Mouse (Mus musculus) layer of hippocampus, postnatal 14 days (tissue): Measurements from ENCODE around the gene R3hdm2. TPM values are rescaled to one million over a fixed set of nuclear protein-coding genes. Genes with fewer than 3 reads are reported as not detected.

Experiments
- DNase-seq, 2 experiments: peaks; one replicate each; pipeline ENCODE4 v3.0.0; 2021 to 2022; ENCODE audit warnings: low spot score in 2 of 2, mixed read lengths in 1 of 2
- total RNA-seq, 2 experiments: library from RNA; stranded (reverse); gene quantifications; 2 replicates each; pipeline ENCODE4 v1.2.3; 2021

Gene R3hdm2
- total RNA-seq, 2 experiments from 2014 or later: 161 to 186 TPM

DNA sequence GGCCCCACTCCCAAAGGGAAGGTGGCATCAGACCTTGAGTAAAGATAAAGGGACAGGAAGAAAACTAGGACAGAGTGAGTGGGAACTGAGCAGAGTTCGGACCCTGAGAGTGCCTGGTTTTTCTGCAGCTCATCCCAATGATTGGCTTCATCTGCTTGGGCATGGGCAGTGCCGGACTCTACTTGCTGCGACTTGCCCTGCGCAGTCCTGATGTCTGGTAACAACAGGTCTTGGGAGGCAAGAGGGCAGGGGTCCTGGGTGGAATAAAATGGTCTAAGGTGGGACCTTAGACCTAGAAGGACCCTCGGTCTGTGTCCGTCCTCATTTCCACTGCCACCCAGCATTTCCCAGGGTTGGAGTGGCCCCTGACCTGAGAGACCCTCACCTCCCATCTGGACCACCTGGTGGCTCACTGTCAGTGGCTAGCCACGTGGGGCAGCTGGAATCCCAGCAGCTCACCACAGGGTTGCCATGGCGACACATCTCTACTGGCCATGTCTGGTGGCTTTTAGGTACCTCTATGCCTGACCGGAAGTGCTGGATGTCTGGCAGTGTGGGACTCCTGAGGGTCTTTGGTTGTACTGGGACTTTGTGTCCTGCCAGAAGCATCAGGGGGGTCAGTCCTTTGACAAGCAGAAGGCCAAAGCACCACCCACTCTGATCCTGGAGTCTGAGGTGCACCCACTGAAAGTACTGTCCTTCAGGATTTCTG, 135.3 kb downstream of the R3hdm2 start:
- no peak for DNase-seq

DNA sequence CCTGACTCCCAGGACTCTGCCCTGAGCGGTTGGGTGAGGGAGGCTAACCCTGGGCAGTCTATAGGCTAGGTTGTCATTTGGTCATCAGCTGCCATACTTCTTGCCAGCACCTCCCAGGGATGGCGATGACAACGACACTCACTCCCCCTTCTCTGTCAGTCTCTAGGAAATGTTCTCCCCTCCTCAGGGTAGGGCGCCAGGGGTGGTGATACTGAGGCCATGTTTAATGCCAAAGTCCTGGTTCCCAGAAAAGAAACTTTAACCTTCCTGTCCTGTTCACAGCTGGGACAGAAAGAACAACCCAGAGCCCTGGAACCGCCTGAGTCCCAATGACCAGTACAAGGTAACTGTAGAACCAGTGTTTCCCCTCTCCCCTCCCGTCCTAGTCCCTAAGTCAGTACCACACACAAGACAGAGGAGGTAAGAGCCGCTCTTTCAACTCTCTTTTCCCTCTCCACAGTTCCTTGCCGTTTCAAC, 135.9 kb downstream of the R3hdm2 start:
- DNase-seq: no peak

DNA sequence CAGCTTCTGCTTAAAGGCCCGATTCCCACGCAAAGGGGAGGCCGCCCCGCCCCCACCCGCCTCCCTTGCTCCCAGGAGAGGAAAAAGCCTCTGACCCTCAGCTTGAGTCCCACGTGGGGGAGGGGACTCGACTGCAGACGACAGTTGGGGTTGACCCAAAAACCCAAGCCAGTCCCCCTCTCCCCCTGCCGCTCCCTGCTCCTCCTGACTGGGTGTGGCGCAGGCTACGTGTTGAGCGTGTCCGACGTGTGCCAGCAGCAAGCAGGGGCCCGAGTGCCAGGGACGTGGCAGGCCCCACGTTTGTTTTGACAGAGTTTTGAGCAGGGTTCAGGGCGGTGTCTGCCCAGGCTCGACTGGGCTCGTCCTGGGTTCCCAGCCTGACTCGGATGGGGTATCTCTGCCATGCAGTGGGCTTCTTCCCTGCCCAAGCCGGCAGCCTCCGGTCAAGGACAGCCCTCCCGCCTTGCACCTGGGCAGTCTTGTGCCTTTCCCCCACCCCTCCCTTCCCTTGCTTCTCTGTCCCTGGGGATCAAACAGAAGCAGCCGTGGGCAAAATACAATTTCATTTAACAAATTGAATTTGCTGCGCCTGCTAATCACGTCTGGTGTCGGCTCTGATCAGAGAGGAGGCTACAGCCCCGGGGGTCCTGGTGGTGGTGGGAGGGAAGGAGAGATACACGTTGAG, 136.6 kb downstream of the R3hdm2 start:
- DNase-seq: no peak

DNA sequence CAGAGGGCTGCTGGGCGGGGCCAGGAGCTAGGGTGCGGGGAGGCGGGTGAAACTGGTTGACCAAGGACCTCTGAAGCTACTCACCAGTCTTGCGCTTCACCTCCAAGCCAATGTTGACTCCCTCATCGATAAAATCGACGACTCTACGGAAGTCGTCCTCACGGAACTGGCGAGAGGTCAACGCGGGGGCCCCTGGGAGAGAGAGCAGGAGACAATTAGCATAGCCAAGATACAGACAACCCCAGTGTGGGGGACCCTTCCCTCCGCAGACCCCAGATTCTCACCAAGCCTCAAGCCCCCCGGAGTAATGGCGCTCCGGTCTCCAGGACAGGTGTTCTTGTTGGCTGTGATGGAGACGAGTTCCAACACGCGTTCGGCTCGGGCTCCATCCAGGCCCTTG, 137.8 kb downstream of the R3hdm2 start:
- no peak for DNase-seq

DNA sequence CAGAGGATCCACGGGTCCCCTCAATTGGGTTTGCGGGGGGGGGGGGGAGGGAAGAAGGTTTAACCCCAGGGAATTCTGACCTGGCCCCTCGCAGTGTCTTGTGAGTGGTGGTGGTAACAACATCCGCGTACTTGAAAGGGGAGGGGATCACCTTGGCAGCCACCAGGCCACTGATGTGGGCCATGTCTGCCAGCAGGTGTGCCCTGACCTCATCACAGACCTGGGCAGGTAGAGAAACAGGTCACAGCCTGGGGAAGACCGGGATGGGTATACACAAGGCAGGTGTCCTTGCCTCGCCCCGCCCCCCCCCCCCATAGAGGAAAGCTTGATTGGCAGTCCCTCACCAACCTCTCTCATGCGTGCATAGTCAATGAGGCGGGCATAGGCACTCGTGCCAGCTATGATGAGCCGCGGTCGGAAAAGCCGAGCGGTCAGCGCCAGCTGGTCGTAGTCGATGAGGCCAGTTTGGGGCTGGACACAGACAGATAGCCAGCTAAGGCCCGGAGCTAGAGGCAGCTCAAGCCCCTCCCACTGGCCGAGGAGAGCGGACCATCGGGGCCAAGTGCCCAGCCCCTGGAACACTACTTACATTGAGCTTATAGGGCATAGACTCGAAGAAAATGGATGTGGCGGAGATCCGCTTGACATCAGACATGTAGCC, 139.0 kb downstream of the R3hdm2 start:
- DNase-seq: no peak

DNA sequence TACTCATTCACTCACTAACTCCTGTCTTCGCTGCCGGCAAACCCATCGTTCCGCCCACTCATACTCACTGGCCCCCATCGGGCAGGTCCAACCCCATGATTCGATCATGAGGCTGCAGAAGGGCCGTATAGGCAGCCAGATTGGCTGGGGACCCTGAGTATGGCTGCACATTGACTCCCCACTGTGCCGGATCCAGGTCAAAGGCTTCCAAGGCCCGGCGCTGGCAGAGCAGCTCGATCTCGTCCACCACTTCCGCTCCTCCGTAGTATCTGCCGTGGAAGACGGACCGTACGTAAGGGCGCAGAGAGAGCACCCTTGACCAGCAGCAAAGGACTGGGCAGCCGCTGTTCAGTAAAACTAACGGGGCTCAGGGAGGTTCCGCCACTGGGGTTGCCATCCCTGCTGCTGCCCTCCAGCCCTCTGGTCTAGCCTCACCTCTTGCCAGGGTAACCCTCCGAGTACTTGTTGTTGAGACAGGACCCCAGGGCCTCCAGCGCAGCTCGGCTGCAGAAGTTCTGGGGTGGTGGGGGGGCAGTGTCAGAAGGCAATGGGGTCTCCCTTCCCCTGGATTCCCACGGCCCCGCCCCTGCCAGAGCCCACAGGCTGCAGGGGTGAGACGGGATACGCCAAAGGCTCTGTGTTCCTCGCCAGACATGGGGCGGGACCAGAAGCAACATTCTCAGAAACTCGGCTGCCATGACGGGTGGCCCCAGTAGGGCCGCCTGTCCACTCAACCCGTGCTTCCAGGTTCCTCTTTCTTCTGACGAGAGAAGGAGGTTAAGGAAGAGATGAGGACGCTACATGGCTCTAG, 140.0 kb downstream of the R3hdm2 start:
- DNase-seq: no peak

DNA sequence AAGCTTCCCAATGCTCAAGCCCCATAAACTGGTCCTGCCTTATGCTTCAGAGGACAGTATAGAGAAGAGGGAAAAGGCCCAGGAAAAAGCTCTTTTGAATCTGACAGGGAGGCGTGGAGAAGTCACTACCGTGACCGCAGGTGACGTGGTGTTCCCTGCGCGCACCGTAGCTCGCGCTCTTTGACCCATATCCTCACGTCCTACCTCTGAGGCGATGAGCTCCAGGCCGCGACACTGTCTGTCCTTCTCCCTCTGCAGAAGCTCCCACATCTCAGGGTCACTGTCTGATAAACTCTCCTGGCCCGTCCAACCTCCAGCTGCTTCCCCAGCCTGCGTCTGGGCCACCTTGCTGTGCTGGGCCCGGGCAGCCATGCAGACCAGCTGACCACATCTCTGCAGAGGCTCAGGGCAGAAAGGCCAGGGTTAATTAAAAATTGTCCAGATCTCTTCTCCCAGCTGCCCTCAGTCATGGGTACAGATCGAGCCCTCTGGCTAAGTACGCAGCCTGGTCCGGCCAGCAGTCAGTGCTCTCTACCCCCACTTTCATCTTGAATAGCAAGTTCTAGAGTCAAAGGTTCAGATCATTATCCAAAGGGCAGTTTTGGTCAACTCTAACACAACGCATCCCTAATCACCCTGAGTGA, 140.7 kb downstream of the R3hdm2 start:
- DNase-seq: no peak

DNA sequence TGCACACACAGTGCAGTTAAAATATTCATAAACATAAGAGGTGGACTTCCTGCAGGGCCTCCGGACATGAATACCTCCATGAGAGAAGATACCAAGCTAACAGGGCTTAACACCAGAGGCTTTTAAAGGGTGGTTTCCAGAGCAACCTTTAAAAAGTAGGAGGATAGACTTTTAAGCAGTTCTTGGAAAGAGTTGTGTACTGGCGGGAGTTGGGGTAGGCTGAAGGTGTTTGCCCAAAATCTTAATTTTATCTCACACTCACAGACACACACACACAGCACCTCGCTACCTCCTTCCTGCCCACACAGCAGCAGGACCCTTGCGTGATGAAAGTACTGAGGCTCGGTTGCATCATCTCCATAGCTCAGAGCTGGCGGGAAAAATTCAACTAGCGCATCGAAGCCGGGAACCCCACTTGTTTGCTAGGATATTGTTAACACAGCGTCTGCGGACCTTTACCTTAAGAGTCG, 141.5 kb downstream of the R3hdm2 start:
- no peak for DNase-seq

DNA sequence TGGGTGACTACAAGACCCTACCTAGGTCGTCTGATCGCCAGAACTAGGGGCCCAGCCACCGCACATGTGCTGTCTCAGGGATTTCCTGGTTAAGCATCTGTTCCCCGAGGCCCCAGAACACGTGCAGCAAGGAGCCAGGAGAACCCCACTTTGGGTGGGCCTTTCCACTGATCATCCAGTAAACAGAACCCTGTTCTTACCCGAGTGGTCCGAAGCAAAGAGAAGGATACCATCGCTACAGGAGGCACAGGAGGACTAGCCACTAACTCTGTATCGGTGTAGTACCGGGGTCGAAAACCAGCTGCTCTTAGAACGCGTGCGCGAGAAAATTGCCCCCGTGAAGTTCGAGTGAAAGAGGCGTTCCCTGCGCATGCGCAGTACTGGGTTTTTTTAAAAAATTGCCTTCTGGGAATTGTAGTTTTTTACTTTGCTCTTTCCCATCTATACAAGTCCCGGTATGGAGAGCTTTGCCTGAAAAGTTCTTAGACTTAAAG, 142.0 kb downstream of the R3hdm2 start, which contains the start of gene Shmt2:
Gene Shmt2, minus strand, starts transcription at position 357 of the 494 bp plus-strand sequence.
- DNase-seq: peak; percentile 84 to 92

DNA sequence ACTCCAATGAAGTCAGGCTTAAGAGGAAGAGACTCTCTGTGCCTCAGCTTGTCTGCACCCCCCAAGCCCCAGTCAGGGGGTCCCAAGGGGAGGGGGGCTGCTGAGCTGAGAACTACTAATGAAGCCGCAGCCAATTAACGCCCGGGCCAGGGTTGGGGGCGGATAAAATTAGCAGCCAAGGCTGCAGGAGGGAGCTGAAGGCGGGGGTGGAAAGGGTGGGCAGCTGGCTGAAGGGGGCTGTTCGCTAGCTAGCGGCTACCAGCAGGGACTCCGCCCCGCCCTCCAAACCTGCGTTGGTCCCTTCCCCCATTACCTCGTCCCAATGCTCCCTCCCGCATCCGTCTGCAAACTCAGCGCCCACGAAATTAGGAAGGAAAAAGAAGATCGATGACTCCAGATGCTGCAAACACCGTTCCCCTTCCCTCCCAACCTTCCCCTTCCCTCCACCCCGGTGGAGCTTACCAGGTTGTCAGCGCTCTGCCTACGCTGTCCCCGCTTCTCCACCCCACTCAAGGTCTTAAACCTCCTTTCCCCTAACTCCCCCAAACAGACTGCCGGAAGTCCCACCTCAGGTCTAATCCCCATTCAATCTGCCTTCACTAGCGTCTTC, 144.6 kb downstream of the R3hdm2 start:
- no peak for DNase-seq

DNA sequence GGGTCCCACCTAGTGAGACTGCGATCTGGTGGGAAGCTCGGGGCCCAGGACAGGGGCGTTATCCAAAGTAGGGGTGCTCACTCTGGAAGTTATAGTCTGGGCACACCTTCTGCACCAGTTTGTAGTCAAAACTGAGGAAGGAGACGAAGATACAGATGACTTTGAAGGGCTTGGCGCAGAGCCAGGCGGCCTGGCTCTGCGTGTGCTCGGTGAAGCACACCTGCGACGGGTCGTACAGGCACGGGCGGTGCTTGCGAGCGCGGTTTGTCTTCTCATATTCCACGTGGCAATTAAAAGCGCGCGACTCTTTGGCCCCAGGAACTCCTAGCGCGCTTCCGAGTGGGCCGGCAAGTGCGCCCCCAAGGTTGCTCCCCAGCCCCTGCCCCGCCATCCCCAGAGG, 145.9 kb downstream of the R3hdm2 start:
- no peak for DNase-seq

DNA sequence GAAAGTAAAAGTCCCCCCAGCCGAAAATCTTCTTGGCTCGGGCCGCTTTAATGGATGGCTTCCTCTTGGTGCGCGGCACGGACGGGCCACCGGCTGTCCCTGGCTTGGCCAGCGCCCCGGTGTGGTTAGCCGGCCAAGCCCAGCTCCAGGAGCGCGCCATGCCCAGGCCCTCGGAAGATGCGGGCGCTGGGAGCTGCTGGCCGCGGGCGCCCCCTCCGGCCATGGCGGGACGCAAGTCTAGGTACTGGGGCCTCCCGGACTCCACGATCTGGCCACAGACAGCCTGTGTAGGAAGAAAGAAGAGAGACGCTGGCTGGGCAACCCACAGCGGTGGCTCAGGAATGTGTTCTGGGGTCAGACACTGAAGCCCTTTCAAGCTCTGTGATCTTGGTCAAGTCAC, 146.6 kb downstream of the R3hdm2 start:
- no peak for DNase-seq

DNA sequence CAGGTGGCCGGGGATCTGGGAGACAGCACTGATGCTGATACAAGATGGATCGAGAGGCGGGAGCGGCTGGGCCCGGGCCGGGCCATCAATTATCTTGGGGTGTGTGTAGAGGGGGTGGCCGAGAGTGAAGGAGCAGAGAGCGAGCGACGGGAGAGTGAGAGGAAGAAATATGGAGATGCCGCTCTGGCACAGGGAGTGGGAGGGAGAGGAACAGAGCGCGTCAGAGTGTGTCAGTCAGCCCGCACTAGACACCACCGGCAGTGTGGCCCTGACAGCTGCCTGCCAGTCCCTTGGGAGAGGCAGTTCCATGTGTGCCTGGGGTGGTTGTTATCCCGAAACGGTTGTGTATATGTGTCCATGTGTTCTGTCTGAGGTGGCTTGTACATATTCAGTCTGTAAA, 147.4 kb downstream of the R3hdm2 start:
- no peak for DNase-seq

DNA sequence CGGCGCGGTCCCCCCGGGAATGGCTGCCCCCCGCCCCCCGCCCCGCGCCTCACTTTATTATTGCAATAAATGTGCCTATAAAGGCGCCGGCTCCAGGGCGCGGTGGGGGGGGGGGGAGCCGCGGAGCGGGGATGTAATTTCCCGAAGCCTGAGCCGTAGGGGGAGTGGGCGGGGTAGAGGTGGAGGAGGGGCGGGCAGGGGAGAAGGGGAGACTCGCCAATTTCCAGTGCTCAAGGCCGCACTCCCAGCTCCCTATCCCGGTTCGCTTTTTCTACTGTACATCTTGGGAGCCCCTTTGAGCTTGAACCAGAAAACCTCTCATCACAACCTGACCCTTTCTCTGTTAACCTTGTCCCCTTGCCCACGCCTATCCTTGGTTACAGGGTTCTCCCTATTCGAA, 150.8 kb downstream of the R3hdm2 start:
- DNase-seq: no peak

DNA sequence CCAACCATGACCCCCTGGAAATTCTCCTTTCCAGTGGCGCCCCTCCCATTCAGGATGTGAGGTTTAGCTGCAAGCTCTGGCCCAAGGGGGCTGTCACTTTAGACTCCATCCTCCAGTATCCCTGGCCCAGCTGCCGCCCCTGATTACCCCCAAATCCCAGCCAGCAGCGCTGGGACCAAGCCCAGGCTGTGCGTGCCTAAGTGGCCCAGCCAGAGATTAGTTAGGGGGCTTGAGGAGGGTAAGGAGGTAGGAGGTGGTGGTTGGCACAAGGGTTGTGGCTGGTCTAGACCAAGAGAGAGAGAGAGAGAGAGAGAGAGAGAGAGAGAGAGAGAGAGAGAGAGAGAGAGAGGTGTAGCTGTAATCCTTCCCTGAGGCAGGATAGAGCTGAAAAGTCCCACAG, 151.4 kb downstream of the R3hdm2 start:
- no peak for DNase-seq

DNA sequence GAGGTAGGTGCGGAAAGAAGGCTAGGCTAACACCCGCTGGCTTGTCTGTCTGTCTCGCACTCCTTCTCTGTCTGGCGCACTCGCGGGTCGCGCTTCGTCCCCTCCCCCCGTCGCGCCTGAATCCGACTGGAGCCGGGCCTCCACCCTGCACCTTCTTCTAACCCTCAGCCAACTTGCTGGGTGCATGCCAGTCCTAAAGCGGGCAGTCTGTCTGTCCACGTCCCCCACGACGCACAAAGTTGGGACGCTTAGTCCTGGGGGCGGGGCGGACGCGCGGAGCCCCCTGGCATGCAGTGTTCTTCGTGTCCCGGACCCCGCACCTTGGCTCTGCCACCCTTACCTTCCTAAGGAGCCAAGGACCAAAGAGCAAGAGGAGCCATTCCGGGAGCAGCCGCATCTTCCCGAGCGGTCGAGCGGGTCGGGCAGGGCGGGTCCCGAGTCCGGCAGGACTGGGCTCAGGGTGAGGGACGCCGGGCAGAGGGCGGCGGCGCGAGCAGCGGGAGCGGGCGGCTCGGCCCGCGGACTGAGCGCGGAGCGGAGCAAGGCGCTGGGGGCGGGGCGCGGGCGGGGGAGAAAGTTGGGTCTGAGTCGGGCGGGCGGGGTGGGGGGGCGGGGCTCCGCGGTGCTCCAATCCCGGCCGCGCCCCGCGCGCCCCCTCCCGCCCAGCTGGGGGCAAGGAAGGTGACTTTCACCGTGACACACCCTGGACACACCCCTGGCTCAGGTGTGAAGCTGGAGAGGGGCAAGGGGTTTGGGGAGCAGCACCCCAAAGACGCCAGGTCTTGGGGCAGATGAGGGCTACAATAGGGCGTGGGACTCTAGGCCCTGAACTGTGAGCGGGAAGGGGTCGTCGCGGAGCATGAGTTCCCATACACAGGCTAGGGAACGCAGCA, 154.2 kb downstream of the R3hdm2 start, which contains the start of gene Nxph4:
Gene Nxph4, minus strand, starts transcription at position 524 of the 893 bp plus-strand sequence.
- no peak for DNase-seq

DNA sequence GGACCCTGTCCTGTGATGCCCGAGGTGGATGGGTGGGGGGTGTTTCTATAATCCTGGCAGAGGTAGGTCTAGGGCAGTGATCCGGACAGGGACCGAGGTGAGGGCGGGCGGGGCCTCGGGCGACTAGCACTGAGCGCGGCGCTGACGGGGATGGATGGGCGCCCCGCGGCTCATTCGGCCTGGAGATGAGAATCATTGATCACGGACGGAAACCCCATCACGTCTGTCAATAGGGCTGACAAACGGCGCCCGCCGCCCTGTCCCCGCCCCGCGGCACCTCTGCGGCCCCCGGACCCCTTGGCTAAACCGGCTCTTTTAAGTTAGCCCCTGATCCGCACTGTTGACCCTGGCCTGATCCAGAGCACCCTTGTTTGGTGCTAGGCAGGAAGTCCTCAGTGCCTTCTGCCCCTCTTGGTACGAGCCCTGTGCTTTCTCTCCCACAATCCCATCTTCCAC, 154.8 kb downstream of the R3hdm2 start:
- no peak for DNase-seq

DNA sequence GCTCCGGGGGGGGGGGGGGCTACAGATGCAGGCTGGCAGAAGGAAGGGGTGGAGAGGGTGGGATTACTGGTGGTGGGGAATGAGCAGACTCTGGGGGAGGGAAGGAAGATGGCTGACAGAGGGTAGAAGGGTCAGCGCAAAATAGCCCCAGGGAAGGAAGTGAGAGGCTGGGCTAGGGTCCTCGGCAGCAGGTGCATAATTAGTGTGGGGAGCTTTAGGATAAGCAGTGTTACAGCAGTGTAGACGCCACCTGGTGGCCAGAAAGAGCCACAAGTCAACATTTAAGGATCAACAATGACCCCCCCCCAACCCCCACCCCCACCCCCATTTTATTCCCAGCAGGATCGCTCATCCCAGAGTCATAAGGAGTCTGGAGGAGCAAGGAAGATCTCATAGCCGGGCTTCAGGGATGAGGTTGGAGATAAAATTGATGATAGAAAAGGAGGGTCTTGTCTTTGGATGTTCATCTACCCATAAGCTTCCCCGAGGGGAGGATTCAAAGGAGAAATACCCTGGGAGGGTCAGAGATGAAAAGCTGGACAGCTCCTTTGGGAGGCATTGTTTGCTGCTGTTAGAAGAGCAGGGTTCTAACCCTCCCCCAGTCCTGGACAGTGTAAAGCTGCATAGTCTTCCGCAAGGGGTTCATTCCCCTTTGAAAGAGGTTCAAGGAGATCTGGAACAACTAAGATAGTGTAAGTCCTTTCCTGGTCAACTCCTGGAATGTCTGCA, 156.6 kb downstream of the R3hdm2 start:
- DNase-seq: no peak
